Mouse (Mus musculus) kidney, postnatal 36 days (tissue): ENCODE measurements around the gene Gm14743.
"Not testable (repeated sequence)": the region's sequence is repeated elsewhere in the genome, so short reads cannot be mapped to it uniquely, and the experiment has no call there.

Source experiments
- DNase-seq, 2 experiments: peaks; one replicate each; pipeline ENCODE4 v3.0.0; 2021 to 2022; ENCODE audit warnings: mixed read lengths in 2 of 2

Gene Gm14743

GRCm38 (mm10) chrX:78245821-78246220 lies at the start of gene Gm14743:
Gene Gm14743 (minus strand): TSS chrX:78245921.
- DNase-seq: not testable (repeated sequence)

GRCm38 (mm10) chrX:78202829-78203228 lies 42.9 kb downstream of the Gm14743 start:
- DNase-seq: no peak

- DNase-seq: not testable (repeated sequence)
These were observed 43.5 kb downstream of the Gm14743 start for GRCm38 (mm10) chrX:78202220-78202619.
